Comparison of ENCODE assay signal across 27 mouse cellular contexts in the genomic region with DNA sequence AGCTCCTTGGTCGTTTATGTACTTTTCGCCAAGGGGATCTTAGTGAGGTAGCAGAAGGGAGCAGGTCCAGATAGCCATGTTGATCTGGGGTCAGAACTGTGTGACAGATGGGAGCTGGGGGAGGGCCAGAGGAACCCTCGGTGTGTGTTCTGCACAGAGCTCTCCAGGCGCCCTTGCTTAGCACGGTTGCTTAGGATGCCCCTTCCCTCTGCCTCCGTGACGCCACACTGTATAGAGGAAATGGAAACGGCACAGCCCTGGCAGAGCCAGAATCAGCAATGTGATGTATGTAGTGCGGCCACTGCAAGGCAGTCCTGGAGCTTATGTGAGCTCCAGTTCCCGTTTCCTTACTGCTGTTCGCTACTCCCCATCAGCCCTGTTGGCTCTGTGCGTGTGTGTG. TPM values are rescaled to one million over a fixed set of nuclear protein-coding genes. Genes with fewer than 3 reads are reported as not detected.
DNase-seq lines count a peak whose midpoint lies in the region; ATAC-seq and TF ChIP-seq lines count a peak whose summit lies in the region.
"Had no signal": no experiment of that assay in that cellular context is flagged by ENCODE, and none has a peak within 500 bp of the region (broad histone marks: within the 10 kb centered on the region; RNA-seq: fewer than 3 reads in every experiment).

No protein-coding gene starts in this region.

- TF ChIP-seq CTCF in layer of hippocampus, adult 2 months (conservative IDR thresholded peaks at IDR 0.05) = no peak

- H3K4me3 ChIP-seq in layer of hippocampus, adult 2 months = no peak overlapping the region
- H3K4me3 ChIP-seq: embryonic facial prominence, embryonic 10.5 days; embryonic facial prominence, embryonic 15.5 days; forebrain, embryonic 13.5 days; hindbrain, embryonic 10.5 days; left cerebral cortex, adult 2 months; limb, embryonic 12.5 days; neural tube, embryonic 12.5 days had no signal

- H3K27ac ChIP-seq in layer of hippocampus, adult 2 months = no peak overlapping the region
- H3K27ac ChIP-seq: embryonic facial prominence, embryonic 10.5 days; embryonic facial prominence, embryonic 15.5 days; forebrain, embryonic 13.5 days; hindbrain, embryonic 10.5 days; hindbrain, postnatal 0 days; left cerebral cortex, adult 2 months; limb, embryonic 12.5 days; neural tube, embryonic 12.5 days had no signal

- peak; percentile 73 for ATAC-seq in granulocyte monocyte progenitor cell, adult 5-6 weeks (replicated peaks; ENCODE audit: poor library complexity, severe bottlenecking)
- ATAC-seq: forebrain, embryonic 13.5 days; hindbrain, postnatal 0 days; intestine, embryonic 16.5 days; midbrain, embryonic 16.5 days had no signal

- peak; percentile 63 for DNase-seq in cerebellum, adult 11-12 months
- no peak for DNase-seq in cerebellum, adult 11 months
- DNase-seq in 416B (ENCODE audit: low read depth) = peak; percentile 38
- DNase-seq in cerebellum, postnatal 10 days = peak; percentile 63 to 77
- no peak for DNase-seq in spleen, postnatal 10 days (ENCODE audit: low spot score in 2 of 2)
- DNase-seq in layer of hippocampus, adult 2 months (ENCODE audit: low spot score in 2 of 2) = no peak
- DNase-seq in right cerebral cortex, postnatal 14 days = no peak
- DNase-seq: adrenal gland, postnatal 14 days; gastrocnemius, postnatal 10 days; heart, postnatal 14 days; kidney, adult 9 months; kidney, postnatal 14 days; lung, postnatal 4 days; right cerebral cortex, adult 18-20 months; right cerebral cortex, postnatal 4 days; thymus, postnatal 4 days had no signal

RNA-seq across cellular contexts. Expression of gene Shisa8, which starts 16.3 kb away (rescaled TPM):
- not detected in 2 replicates for total RNA-seq in granulocyte monocyte progenitor cell, adult 5-6 weeks (2014; fragmentation: Nextera tagmentation)
- not detected in 2 replicates for total RNA-seq in granulocyte monocyte progenitor cell, adult 5-6 weeks (2017)
- 1 to 10 TPM in 1 of 2 experiments, under 1 TPM in 1; 0.95 to 1.2 TPM for total RNA-seq in layer of hippocampus, adult 2 months (2021)
- total RNA-seq: gastrocnemius, postnatal 10 days had no signal

RNA-seq across cellular contexts. Expression of gene Tnfrsf13c, which starts 27.9 kb away (rescaled TPM):
- 0.49 TPM in 1 of 2 replicates, not detected in the other for total RNA-seq in granulocyte monocyte progenitor cell, adult 5-6 weeks (2014; fragmentation: Nextera tagmentation)
- total RNA-seq in granulocyte monocyte progenitor cell, adult 5-6 weeks (2017) = 0.46 TPM in 1 of 2 replicates, not detected in the other
- under 1 TPM; 0.54 to 0.79 TPM for total RNA-seq in layer of hippocampus, adult 2 months (2021)

RNA-seq across cellular contexts. Expression of gene Cenpm, which starts 48.2 kb away (rescaled TPM):
- 15.1 and 39.8 TPM in 2 replicates for total RNA-seq in granulocyte monocyte progenitor cell, adult 5-6 weeks (2014; fragmentation: Nextera tagmentation)
- total RNA-seq in granulocyte monocyte progenitor cell, adult 5-6 weeks (2017) = 21.9 and 22.0 TPM in 2 replicates
- total RNA-seq in layer of hippocampus, adult 2 months (2021) = 1 to 10 TPM; 2.5 TPM

RNA-seq across cellular contexts. Expression of gene Srebf2, which starts 49.3 kb away (rescaled TPM):
- 19.0 and 24.3 TPM in 2 replicates for total RNA-seq in granulocyte monocyte progenitor cell, adult 5-6 weeks (2014; fragmentation: Nextera tagmentation)
- total RNA-seq in granulocyte monocyte progenitor cell, adult 5-6 weeks (2017) = 16.5 and 17.5 TPM in 2 replicates
- 100 to 1,000 TPM; 162 to 165 TPM for total RNA-seq in layer of hippocampus, adult 2 months (2021)

RNA-seq across cellular contexts. Expression of gene 1500009C09Rik, which starts 55.9 kb away (rescaled TPM):
- not detected in 2 replicates for total RNA-seq in granulocyte monocyte progenitor cell, adult 5-6 weeks (2014; fragmentation: Nextera tagmentation)
- total RNA-seq in granulocyte monocyte progenitor cell, adult 5-6 weeks (2017) = not detected in 2 replicates
- 100 to 1,000 TPM; 105 to 108 TPM for total RNA-seq in layer of hippocampus, adult 2 months (2021)
- total RNA-seq: gastrocnemius, postnatal 10 days; heart, postnatal 14 days had no signal

Comparison
In these comparisons a context has a peak if more than half of its experiments do, and no peak if none do; other contexts are left out.
1. DNase-seq: peak in cerebellum, adult 11-12 months (single experiment), 416B (single experiment) and cerebellum, postnatal 10 days (2 of 2); none in cerebellum, adult 11 months (single experiment), spleen, postnatal 10 days (0 of 2), layer of hippocampus, adult 2 months (0 of 2) and right cerebral cortex, postnatal 14 days (single experiment).
2. RNA of gene Cenpm, which starts 48.2 kb away (total RNA-seq): 15.1 to 39.8 TPM in granulocyte monocyte progenitor cell, adult 5-6 weeks; 2.5 TPM in layer of hippocampus, adult 2 months; every median in the first group is over 4 times any median in the second.